Mouse (Mus musculus) CH12.LX (cell line): Measurements from ENCODE around the gene Rnf145. TPM values are rescaled to one million over a fixed set of nuclear protein-coding genes. Genes with fewer than 3 reads are reported as not detected.

ENCODE experiments used
- DNase-seq: peaks from one replicate; pipeline ENCODE4 v3.0.0-alpha.2; 2013; ENCODE audit errors: extremely low read depth
- H3K27ac ChIP-seq: 2 replicates; pipeline ENCODE4 v1.5.1; 2012; ENCODE audit warnings: low read depth, mild to moderate bottlenecking, control low read depth, moderate library complexity; ENCODE audit not compliant: insufficient read depth
- H3K27me3 ChIP-seq: replicated peaks from 2 replicates; pipeline ENCODE3; 2012; ENCODE audit warnings: inconsistent platforms
- H3K36me3 ChIP-seq, 2 experiments: replicated peaks in 1 of 2; 2 replicates each; pipeline versions ENCODE3 to v1.6.1; 2012; ENCODE audit warnings: inconsistent platforms in 1 of 2, low read length in 1 of 2, mild to moderate bottlenecking in 1 of 2, mixed read lengths in 1 of 2, moderate library complexity in 1 of 2; ENCODE audit not compliant: control insufficient read depth in 1 of 2, insufficient read depth in 1 of 2
- H3K4me1 ChIP-seq, 2 experiments: 2 replicates each; pipeline ENCODE4 v1.6.1; 2012; ENCODE audit warnings: inconsistent platforms in 1 of 2, moderate library complexity in 1 of 2; ENCODE audit not compliant: insufficient read depth in 2 of 2, control insufficient read depth in 1 of 2
- H3K4me2 ChIP-seq: 2 replicates; pipeline ENCODE4 v1.6.1; 2012; ENCODE audit warnings: low read depth, mild to moderate bottlenecking, control low read depth; ENCODE audit not compliant: poor library complexity, insufficient read depth, severe bottlenecking
- H3K4me3 ChIP-seq, 3 experiments: fragments of 150-350 bp in 1 of 3; sonication (generic) in 1 of 3; replicated peaks in 1 of 3; 2 replicates each; pipeline versions ENCODE3 to v1.5.1; 2011 to 2012; ENCODE audit warnings: low read depth in 2 of 3, low read length in 2 of 3, mild to moderate bottlenecking in 2 of 3, moderate library complexity in 2 of 3, control low read depth in 1 of 3, improper control_type of control experiment in 1 of 3, inconsistent platforms in 1 of 3, mixed read lengths in 1 of 3; ENCODE audit not compliant: poor library complexity in 1 of 3
- H3K79me2 ChIP-seq: replicated peaks from 2 replicates; pipeline ENCODE4 v1.6.1; 2012; ENCODE audit warnings: mild to moderate bottlenecking, moderate library complexity; ENCODE audit not compliant: control insufficient read depth, poor library complexity, insufficient read depth, severe bottlenecking; ENCODE audit errors: extremely low read depth
- H3K9ac ChIP-seq: 2 replicates; pipeline ENCODE4 v1.6.1; 2012; ENCODE audit warnings: low read depth, mild to moderate bottlenecking, control low read depth, moderate library complexity; ENCODE audit not compliant: insufficient read depth
- H3K9me3 ChIP-seq: replicated peaks from 2 replicates; pipeline ENCODE3; 2012; ENCODE audit warnings: low read length, inconsistent platforms, mixed read lengths
- BHLHE40 ChIP-seq: IDR thresholded peaks from 2 replicates; pipeline ENCODE4 v1.6.1; 2011; ENCODE audit warnings: mild to moderate bottlenecking, low read depth, low read length, improper control_type of control experiment
- CHD1 ChIP-seq: IDR thresholded peaks from 2 replicates; pipeline ENCODE4 v1.6.1; 2012; ENCODE audit warnings: low read depth, low read length, improper control_type of control experiment, inconsistent platforms
- CHD2 ChIP-seq: IDR thresholded peaks from 2 replicates; pipeline ENCODE4 v1.6.1; 2011; ENCODE audit warnings: low read length, improper control_type of control experiment
- CTCF ChIP-seq, 2 experiments: IDR thresholded peaks in 1 of 2; conservative IDR thresholded peaks in 1 of 2; 2 replicates each; pipeline ENCODE4 v1.5.1; 2011 to 2012; ENCODE audit warnings: low read depth in 2 of 2, low read length in 2 of 2, improper control_type of control experiment in 1 of 2, inconsistent platforms in 1 of 2, mild to moderate bottlenecking in 1 of 2, moderate library complexity in 1 of 2
- E2F4 ChIP-seq: IDR thresholded peaks from 2 replicates; pipeline ENCODE4 v1.6.1; 2011; ENCODE audit warnings: low read depth, low read length, improper control_type of control experiment; ENCODE audit not compliant: insufficient replicate concordance
- ETS1 ChIP-seq: conservative IDR thresholded peaks from 2 replicates; pipeline ENCODE4 v1.6.1; 2012; ENCODE audit warnings: low read depth, mild to moderate bottlenecking, inconsistent platforms, low read length, improper control_type of control experiment, moderate library complexity
- GABPA ChIP-seq: IDR thresholded peaks from 2 replicates; pipeline ENCODE4 v1.6.1; 2012; ENCODE audit warnings: low read depth, low read length, improper control_type of control experiment, inconsistent platforms; ENCODE audit not compliant: insufficient replicate concordance
- IRF4 ChIP-seq: IDR thresholded peaks from 2 replicates; pipeline ENCODE4 v1.6.1; 2014; ENCODE audit warnings: low read depth, mild to moderate bottlenecking, inconsistent platforms, low read length, improper control_type of control experiment
- JUN ChIP-seq: IDR thresholded peaks from 2 replicates; pipeline ENCODE4 v1.6.1; 2011; ENCODE audit warnings: low read depth, mild to moderate bottlenecking, low read length, improper control_type of control experiment, moderate library complexity; ENCODE audit not compliant: insufficient read depth
- JUND ChIP-seq: conservative IDR thresholded peaks from 2 replicates; pipeline ENCODE4 v1.6.1; 2011; ENCODE audit warnings: low read depth, low read length, improper control_type of control experiment
- KAT2A ChIP-seq: IDR thresholded peaks from 2 replicates; pipeline ENCODE4 v1.6.1; 2012; ENCODE audit warnings: low read length, improper control_type of control experiment, inconsistent platforms; ENCODE audit not compliant: insufficient replicate concordance
- MAFK ChIP-seq: IDR thresholded peaks from 2 replicates; pipeline ENCODE4 v1.6.1; 2011; ENCODE audit warnings: low read length, improper control_type of control experiment; ENCODE audit not compliant: insufficient replicate concordance
- MAX ChIP-seq: IDR thresholded peaks from 2 replicates; pipeline ENCODE4 v1.6.1; 2011; ENCODE audit warnings: low read length, improper control_type of control experiment
- MAZ ChIP-seq: IDR thresholded peaks from 2 replicates; pipeline ENCODE4 v1.6.1; 2012; ENCODE audit warnings: low read depth, mild to moderate bottlenecking, inconsistent platforms, low read length, improper control_type of control experiment, moderate library complexity
- MEF2A ChIP-seq: IDR thresholded peaks from 2 replicates; pipeline ENCODE4 v1.6.1; 2014; ENCODE audit warnings: low read depth, mild to moderate bottlenecking, inconsistent platforms, low read length, improper control_type of control experiment, borderline replicate concordance
- MXI1 ChIP-seq: IDR thresholded peaks from 2 replicates; pipeline ENCODE4 v1.6.1; 2011; ENCODE audit warnings: mild to moderate bottlenecking, low read depth, low read length, improper control_type of control experiment
- MYC ChIP-seq: IDR thresholded peaks from 2 replicates; pipeline ENCODE4 v1.6.1; 2011; ENCODE audit warnings: low read depth, mild to moderate bottlenecking, improper control_type of control experiment, low read length
- NELFE ChIP-seq: IDR thresholded peaks from 2 replicates; pipeline ENCODE4 v1.6.1; 2011; ENCODE audit warnings: low read depth, low read length, improper control_type of control experiment
- RCOR1 ChIP-seq: conservative IDR thresholded peaks from 2 replicates; pipeline ENCODE4 v1.6.1; 2012; ENCODE audit warnings: low read depth, mild to moderate bottlenecking, inconsistent platforms, low read length, improper control_type of control experiment
- TBP ChIP-seq: conservative IDR thresholded peaks from 2 replicates; pipeline ENCODE4 v1.6.1; 2011; ENCODE audit warnings: low read depth, low read length, improper control_type of control experiment
- TCF12 ChIP-seq: IDR thresholded peaks from 2 replicates; pipeline ENCODE4 v1.6.1; 2014; ENCODE audit warnings: low read depth, mild to moderate bottlenecking, inconsistent platforms, low read length, improper control_type of control experiment
- USF1 ChIP-seq: IDR thresholded peaks from 2 replicates; pipeline ENCODE4 v1.6.1; 2014; ENCODE audit warnings: low read depth, mild to moderate bottlenecking, inconsistent platforms, low read length, improper control_type of control experiment
- USF2 ChIP-seq: conservative IDR thresholded peaks from 2 replicates; pipeline ENCODE4 v1.6.1; 2011; ENCODE audit warnings: low read depth, low read length, improper control_type of control experiment
- ZC3H11A ChIP-seq: IDR thresholded peaks from 2 replicates; pipeline ENCODE4 v1.6.1; 2012; ENCODE audit warnings: low read depth, mild to moderate bottlenecking, inconsistent platforms, low read length, improper control_type of control experiment
- dilution Hi-C: fragments of 300-500 bp; cut with MboI; formaldehyde crosslinking; loops from 2 replicates; pipeline ENCODE4 v1.14.3; 2020; ENCODE audit warnings: low sequenced_read_pairs; ENCODE audit not compliant: extremely low pct_unique_long_range_greater_than_20kb, extremely low pct_ligation_motif_present
- in situ Hi-C: fragments of 300-500 bp; cut with MboI; formaldehyde crosslinking; loops from 3 replicates; pipeline ENCODE4 v1.14.3; 2019; ENCODE audit warnings: low sequenced_read_pairs, low pct_ligation_motif_present, low pct_unique_long_range_greater_than_20kb, mixed read lengths
- polyA plus RNA-seq: library from polyadenylated mRNA; unstranded; fragments of >175 nt; gene quantifications from 2 replicates; pipeline ENCODE4 v1.2.1, GENCODE M21; 2012; ENCODE audit warnings: low read depth; ENCODE audit not compliant: insufficient read length
- total RNA-seq, 2 experiments: library from RNA; depleted of rRNA; stranded (reverse); fragments of 300-350 nt in 1 of 2; fragments of >200 nt in 1 of 2; gene quantifications; 2 replicates each; pipeline ENCODE4 v1.2.3; 2012 to 2014

Gene Rnf145
- total and polyA plus RNA-seq, 3 experiments = 44.3 to 60.5 (median 44.5) TPM

- TF ChIP-seq RCOR1 (no peak), KAT2A (no peak), MAX (peak; percentile 23; the same call in 1 of the 2 replicates), MYC (no peak), JUND (peak; percentile 45; the same call in 1 of the 2 replicates), ETS1 (0 out of 2 replicates have a peak, but pooled peaks have one; percentile 30), MAFK (peak; percentile 75), TBP (no peak), CHD1 (0 out of 2 replicates have a peak, but pooled peaks have one; percentile 65), JUN (peak; percentile 56), CHD2 (peak; percentile 33; the same call in 1 of the 2 replicates), TCF12 (no peak), USF1 (no peak), MXI1 (no peak), MAZ (no peak), MEF2A (0 out of 2 replicates have a peak, but pooled peaks have one; percentile 32), IRF4 (peak; percentile 47; the same call in 1 of the 2 replicates), ZC3H11A (no peak), BHLHE40 (peak; percentile 38; the same call in 1 of the 2 replicates)
- TF ChIP-seq, all 38 proteins: peak for 10
- dilution Hi-C loops = no loop called here
- no peaks in the 10 kb centered on the region for H3K27me3 ChIP-seq
These were observed 14.0 kb upstream of the Rnf145 start for GRCm38 (mm10) chr11:44504761-44505160.

GRCm38 (mm10) chr11:44508876-44509275, 9.9 kb upstream of the Rnf145 start:
- Histone ChIP-seq H3K9ac (no peak overlapping the region), H3K4me1 (peaks cover 9 to 13% of the 10 kb centered on the region in 2 experiments), H3K27ac (no peak overlapping the region), H3K4me2 (no peak overlapping the region), H3K27me3 (no peaks in the 10 kb centered on the region), H3K4me3 (no peak overlapping the region), H3K36me3 (no peaks in the 10 kb centered on the region), H3K9me3 (no peaks in the 10 kb centered on the region), H3K79me2 (no peaks in the 10 kb centered on the region)
- TF ChIP-seq JUND (no peak), BHLHE40 (no peak), CTCF (conservative IDR thresholded peaks at IDR 0.05 in 1 of 2, IDR thresholded peaks at IDR 0.05 in 1 of 2; ENCODE audit: low read depth in 2 of 2, low read length in 2 of 2) (no peak), RCOR1 (no peak), TCF12 (no peak), MAFK (no peak), NELFE (no peak), GABPA (no peak), E2F4 (no peak), USF2 (no peak), TBP (no peak)
- no peak for DNase-seq
- dilution Hi-C loops (no loop called here), in situ Hi-C loops (no loop called here)

More at GRCm38 (mm10) chr11:44504761-44505160, 14.0 kb upstream of the Rnf145 start:
- in situ Hi-C loops = no loop called here
- Histone ChIP-seq H3K4me1 (peaks cover 12 to 19% of the 10 kb centered on the region in 2 experiments), H3K4me3 (no peak overlapping the region), H3K36me3 (no peaks in the 10 kb centered on the region), H3K9ac (no peak overlapping the region), H3K27ac (peak overlapping the region; percentile 74; the same call in 1 of the 2 replicates), H3K4me2 (no peak overlapping the region), H3K79me2 (no peaks in the 10 kb centered on the region), H3K9me3 (no peaks in the 10 kb centered on the region)
- DNase-seq = no peak
